In the genomic region with DNA sequence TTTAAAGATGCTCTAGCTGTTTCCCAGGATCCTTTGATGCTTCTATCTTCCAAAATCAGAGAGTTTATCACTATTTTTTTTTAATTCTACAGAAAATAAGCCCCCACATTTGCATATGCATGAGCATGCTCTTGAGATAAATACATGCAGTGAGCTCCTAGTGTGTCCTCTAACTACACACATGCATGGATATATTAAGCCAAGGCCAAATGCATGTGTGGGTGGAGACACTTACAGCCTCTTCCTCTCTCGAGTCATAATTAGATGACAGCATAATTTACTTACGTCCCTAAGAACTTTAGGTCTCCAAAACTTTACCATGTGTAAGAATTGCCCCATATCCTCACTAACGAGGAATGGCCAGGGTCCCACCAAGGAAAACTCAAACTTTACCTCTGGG, we compare ENCODE assay signal across 16 mouse cellular contexts.
"Had no signal": no experiment of that assay in that cellular context is flagged by ENCODE, and none has a peak within 500 bp of the region (broad histone marks: within the 10 kb centered on the region; RNA-seq: fewer than 3 reads in every experiment).

No protein-coding gene starts in this region.

- H3K4me1 ChIP-seq: neural tube, embryonic 13.5 days; neural tube, embryonic 15.5 days; stomach, embryonic 15.5 days had no signal

- H3K27me3 ChIP-seq: neural tube, embryonic 13.5 days; neural tube, embryonic 15.5 days; stomach, embryonic 15.5 days had no signal

- H3K36me3 ChIP-seq: neural tube, embryonic 13.5 days; neural tube, embryonic 15.5 days; stomach, embryonic 15.5 days had no signal

- H3K27ac ChIP-seq: neural tube, embryonic 13.5 days; neural tube, embryonic 15.5 days; stomach, embryonic 15.5 days; stomach, postnatal 0 days had no signal

- H3K9me3 ChIP-seq: neural tube, embryonic 13.5 days; neural tube, embryonic 15.5 days; stomach, embryonic 15.5 days had no signal

- H3K4me3 ChIP-seq: neural tube, embryonic 13.5 days; neural tube, embryonic 15.5 days; stomach, embryonic 15.5 days had no signal

- H3K4me2 ChIP-seq: neural tube, embryonic 13.5 days; neural tube, embryonic 15.5 days; stomach, embryonic 15.5 days had no signal

- DNase-seq: retina, postnatal 1 day; right cerebral cortex, adult 18-20 months; right cerebral cortex, postnatal 14 days; right cerebral cortex, postnatal 25 days; right cerebral cortex, postnatal 4 days; spleen, adult 18-20 months; thymus, adult 18-20 months; thymus, adult 2 months; thymus, postnatal 14 days; thymus, postnatal 25 days; thymus, postnatal 36 days; thymus, postnatal 4 days had no signal

- H3K9ac ChIP-seq: neural tube, embryonic 13.5 days; neural tube, embryonic 15.5 days; stomach, embryonic 15.5 days had no signal
